Mouse (Mus musculus) layer of hippocampus, adult 9-10 months (tissue): ENCODE data around the gene Nkiras2.
"Not testable (repeated sequence)": the region's sequence is repeated elsewhere in the genome, so short reads cannot be mapped to it uniquely, and the experiment has no call there.

Experiments used
- DNase-seq: peaks from one replicate; pipeline ENCODE4 v3.0.0; 2022; ENCODE audit warnings: low spot score

Nkiras2 gene

DNA sequence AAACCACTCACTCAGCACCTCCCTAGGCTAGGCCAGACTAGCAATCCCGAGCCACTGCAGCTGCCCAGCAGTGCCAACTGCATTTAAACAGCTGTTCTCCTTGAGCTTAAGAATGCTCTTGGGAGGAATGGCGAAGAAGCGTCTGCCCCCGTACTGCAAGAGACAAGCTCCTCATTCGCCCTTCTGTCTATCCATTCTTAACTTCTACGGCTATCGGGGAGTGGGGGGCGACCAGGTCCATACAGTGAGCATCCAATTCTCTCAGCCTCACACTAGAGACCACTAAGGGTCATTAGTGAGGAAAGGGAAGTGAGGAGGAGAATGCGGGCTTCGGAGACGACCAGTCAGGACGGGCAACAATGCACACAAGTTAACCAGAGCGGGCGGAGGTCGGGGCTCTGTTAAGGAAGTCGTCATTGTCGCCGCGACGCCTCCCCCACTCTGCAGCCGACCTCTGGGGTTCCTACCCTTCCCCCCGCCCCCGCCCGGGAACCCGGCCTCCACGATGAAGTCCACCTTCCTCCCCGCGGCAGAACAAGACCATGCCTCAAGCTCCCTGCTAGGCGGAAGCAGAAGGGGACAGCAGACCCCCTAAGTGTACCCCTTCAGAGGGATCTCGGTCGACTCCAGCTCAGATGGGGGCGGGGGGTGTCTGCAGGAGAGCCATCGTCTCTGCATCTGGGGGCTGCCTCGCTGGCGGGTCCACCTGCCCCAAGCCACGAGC is at the start of gene Nkiras2:
Nkiras2 (plus strand) TSS at position 484 of the 724 bp plus-strand sequence.
- DNase-seq: no peak

DNA sequence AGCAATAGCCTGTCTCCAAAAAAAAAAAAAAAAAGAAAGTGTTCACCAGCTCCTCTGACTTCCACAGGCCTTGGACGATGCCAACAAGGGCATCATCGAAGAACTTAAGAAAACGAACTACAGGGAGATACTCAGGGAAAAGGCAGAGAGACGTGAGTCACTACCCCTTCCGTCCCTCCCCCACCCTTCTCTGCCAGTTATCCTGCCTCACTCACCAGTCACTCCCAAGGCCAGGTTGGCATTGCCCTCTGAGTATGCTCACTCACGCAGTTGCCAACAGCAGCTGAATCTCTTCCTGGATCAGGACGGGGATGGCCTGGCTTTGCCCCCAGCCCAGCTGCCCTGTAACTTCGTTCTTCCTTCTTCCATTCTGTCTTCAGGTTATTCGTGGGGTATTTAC is 49.3 kb upstream of the Nkiras2 start:
- no peak for DNase-seq

GRCm38 (mm10) chr11:100570430-100571201 is 48.4 kb upstream of the Nkiras2 start:
- DNase-seq: no peak

- DNase-seq: no peak
These were observed 47.9 kb upstream of the Nkiras2 start for GRCm38 (mm10) chr11:100571202-100571567.

GRCm38 (mm10) chr11:100574188-100574587 is 44.9 kb upstream of the Nkiras2 start:
- DNase-seq: no peak

DNA sequence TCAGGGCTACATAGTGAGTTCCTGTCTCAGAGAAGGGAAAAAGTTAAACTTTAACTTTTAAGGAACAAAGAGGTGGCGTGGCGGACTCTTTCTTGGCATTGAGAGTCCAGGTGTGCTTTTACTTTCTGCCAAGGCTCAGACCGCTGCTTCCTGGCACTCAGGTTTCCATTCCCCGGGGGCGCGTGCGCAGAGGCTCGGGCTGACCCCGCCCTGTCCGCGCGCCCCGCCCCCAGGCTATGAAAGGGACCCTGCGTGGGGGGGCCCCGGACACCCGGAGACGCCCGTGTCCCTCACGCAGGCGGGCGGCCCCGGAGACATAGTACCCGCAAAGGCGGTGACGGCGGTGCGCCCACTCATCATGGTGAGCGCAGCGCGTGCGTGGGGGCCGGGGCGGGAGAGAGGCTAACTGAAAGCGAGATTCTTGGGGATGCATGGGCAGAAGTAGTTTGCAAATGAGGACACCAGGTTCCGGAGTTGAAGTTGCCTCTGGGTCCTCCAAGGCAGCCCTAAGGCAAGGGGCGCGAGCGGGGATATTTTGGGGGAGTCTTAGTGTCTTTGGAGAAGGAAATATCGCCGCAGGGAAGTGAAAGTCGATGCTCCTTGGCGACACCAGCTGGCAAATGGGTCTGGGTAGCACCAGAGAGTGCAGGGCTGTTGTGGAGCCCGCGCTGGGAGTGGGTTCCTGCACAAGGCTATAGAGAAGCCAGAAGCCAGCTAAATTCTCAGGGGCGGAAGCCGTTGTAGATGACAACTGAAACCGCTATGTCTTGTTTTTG is 44.1 kb upstream of the Nkiras2 start, which contains the start of gene Cnp:
Cnp (plus strand) TSS at position 197 of the 776 bp plus-strand sequence.
- DNase-seq: peak; percentile 47

- no peak for DNase-seq
These were observed 43.6 kb upstream of the Nkiras2 start for GRCm38 (mm10) chr11:100575484-100575855.

- DNase-seq: no peak
These were observed 42.8 kb upstream of the Nkiras2 start for GRCm38 (mm10) chr11:100576256-100576655.

DNA sequence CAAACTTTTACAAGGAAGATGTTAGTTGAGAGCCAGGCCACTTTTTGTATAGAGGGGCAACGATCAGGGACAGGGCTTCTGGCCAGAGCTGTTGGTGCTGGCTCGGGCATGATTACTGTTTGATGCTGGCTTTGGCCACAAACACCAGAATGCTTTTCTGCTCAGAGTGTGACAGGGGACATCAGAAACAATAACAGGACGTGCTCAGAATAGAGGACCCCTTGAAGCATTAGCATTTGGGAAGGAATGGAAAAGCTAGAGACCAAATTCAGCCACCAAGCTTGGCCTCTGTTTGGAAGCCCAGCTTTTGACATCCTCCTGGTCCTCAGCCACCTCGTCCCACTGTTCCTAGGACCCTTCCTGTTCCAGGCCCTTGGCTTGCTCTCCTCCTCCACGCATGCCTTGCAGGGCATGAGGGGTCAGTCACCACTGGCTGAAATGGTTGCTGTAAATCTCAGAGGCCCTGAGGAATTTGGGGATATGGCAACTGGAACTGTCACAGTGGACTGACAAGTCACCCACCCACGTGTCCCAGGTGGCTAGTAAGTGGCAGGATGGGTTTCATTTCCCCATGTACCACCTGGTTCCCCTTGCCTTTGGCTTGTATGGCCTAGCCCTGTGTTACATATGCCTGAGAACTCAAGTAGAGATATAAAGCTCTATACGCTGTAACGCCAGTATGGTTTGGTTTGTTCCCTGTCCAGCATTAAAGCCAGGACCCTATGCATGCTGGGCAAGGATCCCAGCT is 41.0 kb upstream of the Nkiras2 start:
- DNase-seq: no peak

- DNase-seq: no peak
These were observed 39.8 kb upstream of the Nkiras2 start for GRCm38 (mm10) chr11:100579116-100579799.

GRCm38 (mm10) chr11:100580275-100580674 is 38.8 kb upstream of the Nkiras2 start:
- no peak for DNase-seq

DNA sequence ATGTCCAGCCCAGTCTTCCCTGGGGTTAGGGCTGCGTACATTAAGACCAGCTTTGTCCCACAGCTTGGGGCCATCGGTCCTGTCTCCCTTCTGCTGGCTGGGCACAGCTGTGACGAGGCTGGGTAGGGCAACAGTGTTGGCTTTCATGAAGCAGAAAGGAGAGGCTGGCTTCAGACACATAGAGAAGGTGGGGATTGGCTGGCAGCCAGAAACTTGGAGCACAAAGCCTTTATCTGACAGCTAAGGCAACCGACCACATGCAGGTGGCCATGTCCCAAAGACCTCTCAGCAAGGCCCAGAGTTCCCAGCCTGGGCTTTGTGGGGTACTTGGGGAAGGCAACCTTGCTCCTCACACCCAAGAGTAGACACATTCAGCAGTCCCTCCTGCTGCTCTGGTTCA is 37.3 kb upstream of the Nkiras2 start:
- DNase-seq: no peak

GRCm38 (mm10) chr11:100582413-100582812 is 36.6 kb upstream of the Nkiras2 start:
- DNase-seq: not testable (repeated sequence)

- no peak for DNase-seq
These were observed 36.2 kb upstream of the Nkiras2 start for GRCm38 (mm10) chr11:100582836-100583235.

- no peak for DNase-seq
These were observed 34.5 kb upstream of the Nkiras2 start for GRCm38 (mm10) chr11:100584561-100584961.

DNA sequence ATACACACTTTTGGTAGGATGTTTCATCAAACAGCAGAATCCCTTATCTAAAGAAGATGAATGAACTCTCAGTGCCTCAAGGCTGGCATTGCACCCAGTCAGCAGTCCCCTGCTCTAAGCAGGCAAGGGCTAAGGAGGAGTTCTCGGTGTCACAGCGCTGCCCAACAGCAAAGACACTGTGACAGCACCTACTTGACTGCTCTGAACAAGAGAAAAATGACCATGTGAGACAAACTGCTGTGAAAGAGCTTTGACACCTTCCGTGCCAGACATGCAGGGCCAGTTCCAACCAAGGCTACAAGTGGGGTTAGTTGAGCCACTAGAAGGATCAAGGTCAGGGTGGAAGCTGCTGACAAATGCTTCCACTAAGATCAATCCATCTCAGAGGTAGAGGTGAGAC is 33.9 kb upstream of the Nkiras2 start:
- DNase-seq: no peak

DNA sequence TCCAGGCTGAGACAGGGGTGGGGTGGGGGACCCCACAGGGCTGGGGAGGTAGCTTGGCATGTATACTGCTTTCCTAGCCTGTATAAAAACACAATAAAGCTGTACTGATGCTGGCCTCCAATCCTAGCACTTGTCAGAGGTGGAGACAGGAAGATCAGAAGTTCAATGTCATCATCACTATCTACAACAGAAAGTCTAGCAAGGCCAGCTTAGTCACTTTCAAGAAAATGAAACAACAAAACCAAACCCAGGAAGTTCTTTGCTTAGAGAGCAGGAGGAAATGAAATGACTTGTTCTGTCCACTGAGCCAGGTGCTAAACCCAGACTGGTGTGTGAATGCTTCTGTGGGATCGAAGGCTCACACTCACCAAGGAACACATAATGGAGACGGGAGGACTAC is 30.6 kb upstream of the Nkiras2 start:
- no peak for DNase-seq

GRCm38 (mm10) chr11:100592346-100593046 is 26.5 kb upstream of the Nkiras2 start:
- DNase-seq: no peak

DNA sequence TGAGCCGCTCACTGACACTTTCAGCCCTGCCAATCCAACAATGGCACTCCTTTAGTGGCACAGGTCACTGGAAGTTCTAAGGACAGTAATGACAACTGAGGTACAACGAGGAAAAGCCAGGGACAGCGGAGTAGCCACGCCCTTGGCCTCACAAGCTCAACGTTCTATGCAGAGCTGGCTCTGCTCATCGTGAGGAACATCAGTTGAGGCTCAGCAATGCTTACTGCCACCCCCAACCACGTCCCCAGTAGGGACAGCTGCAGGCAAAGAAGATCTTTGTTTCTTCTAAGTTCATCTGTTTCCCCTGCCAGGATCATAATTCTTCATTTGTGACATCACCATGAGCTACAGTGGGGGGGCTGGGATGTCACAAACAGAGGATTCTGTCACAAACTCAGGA is 24.4 kb upstream of the Nkiras2 start:
- DNase-seq: no peak

- no peak for DNase-seq
These were observed 23.5 kb upstream of the Nkiras2 start for GRCm38 (mm10) chr11:100595533-100595932.

DNA sequence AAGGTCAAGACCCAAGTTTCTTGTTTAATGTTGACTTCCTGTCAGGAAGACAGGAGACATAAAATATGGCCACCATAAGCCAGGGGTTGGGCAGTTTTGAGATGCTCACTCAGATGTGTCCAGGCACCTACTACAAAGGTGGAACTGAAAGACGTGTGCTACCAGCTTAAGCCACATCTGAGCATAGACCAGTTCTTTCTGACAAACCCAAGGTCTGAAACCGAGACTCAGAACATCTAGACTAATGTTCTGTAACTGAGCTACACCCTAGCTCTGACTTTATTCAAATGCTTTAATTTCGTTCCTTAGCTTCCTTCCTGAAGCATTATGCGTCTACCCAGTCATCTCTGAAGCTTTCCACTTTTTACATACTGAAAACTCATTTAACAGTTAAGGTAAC is 21.0 kb upstream of the Nkiras2 start:
- DNase-seq: no peak
